Mouse (Mus musculus): ENCODE data around the gene Inava.
A peak's percentile ranks its signal among the peaks of the same experiment; 100 is the strongest.

Gene Inava

DNA sequence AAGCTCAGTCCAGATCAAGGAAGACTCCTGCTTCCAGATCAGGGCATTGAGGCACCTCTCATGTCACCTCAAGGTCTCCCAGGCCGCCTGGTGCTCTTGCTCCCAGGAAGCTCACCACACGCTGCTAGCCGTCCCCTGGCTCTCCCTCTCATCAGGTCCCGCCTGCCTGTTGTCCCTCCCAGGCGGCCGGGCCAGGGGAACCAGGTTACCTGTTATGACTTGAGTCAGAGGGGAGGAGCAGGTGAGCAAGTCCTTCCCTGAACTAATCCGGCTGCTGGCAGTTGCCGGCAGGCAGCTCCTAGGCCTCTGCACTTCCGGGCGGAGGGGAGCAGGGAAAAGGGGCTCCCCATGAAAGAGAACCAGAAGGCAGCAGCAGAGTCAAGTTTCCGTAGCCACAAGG lies 3.9 kb downstream of the Inava start:
- DNase-seq: no peak

DNA sequence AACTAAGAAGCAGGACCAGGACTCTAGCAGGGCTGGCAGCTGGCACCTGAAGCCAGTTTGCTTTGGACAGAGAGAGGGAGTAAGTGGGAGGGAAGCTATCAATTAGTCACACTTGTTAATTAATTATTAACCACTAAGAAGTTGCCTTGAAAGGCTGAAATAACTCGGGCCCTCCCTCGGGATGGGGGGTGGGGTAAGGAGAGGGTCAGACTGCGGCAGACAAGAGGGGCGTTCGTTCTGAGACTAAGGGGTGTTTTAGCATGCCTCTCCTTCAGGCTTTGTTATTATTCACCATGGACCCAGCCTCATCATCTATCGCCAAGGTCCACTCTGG lies 5.1 kb downstream of the Inava start:
- no peak for DNase-seq

GRCm38 (mm10) chr1:136228328-136229039 lies 5.6 kb downstream of the Inava start:
- DNase-seq: no peak

- DNase-seq: no peak
Measured at GRCm38 (mm10) chr1:136227870-136228269, 6.2 kb downstream of the Inava start.

GRCm38 (mm10) chr1:136226626-136227025 lies 7.4 kb downstream of the Inava start:
- no peak for DNase-seq

DNA sequence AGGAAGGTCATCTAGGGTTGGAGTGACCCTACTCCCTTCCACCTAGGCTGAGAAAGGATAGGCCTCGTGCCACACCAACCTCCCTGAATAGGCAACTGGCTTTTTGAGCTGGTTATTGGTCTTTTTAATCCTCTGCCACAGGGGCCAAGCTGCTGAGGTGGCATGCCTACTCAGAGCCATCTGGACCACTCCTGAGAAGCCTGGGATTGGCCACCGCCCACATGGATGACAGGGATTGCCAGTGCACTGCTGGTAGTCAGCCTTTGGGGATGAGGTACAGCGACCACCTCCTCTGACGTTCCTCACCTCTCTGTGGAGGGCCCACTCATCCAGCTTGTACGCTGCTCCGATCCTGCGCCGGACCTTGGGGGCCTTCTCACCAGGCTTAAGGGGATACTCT lies 8.2 kb downstream of the Inava start:
- DNase-seq: no peak

DNA sequence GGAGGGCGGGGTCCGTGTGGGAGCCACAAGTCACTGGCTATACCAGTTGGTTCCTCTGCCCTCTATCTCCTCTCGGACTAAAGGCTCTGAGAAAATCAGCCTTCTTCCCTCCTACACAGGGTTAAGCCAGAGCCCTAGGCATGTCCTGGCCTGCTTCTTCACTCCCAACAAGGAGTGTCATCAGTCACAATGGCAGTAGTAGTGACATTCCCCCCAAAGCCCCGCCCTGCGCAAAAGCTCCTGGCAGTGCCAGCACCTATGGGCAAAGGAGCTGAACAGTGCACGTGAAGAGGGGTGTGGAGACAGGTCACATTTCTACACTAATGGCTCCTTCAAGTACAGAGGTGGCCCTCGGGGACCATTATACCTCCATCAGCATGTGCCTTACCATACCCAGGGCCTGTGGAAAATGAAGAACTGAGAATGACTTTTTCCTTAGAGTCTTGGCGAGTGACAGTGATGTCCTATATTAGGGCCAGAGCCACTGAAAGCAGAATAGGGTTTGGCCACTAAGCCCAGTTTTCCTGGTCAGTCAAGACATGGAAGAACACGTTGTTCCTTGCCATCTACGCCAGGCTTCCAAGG lies 10.2 kb downstream of the Inava start:
- no peak for DNase-seq

- no peak for DNase-seq
Measured at GRCm38 (mm10) chr1:136222386-136222785, 11.7 kb downstream of the Inava start.

GRCm38 (mm10) chr1:136220037-136220871 lies 13.8 kb downstream of the Inava start:
- DNase-seq: no peak

DNA sequence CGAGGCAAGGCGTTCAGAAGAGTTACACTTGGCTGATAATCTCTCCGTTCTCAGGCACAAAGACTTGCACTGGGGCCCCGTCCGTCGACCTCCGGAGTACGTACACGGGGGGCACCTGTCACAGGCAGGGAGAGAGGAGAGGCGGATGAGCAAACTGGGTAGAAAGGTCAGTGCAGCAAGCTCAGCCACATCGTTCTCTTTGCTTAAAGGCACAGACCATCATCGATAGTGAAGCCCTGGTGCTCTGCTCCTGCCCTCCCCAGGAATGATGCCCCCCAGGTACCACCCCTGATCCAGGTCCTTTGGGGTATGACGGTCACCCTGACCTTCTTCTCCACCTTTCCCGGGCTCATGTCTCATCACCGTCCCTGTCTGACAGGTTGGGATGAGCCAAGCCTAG lies 19.8 kb downstream of the Inava start:
- no peak for DNase-seq

DNA sequence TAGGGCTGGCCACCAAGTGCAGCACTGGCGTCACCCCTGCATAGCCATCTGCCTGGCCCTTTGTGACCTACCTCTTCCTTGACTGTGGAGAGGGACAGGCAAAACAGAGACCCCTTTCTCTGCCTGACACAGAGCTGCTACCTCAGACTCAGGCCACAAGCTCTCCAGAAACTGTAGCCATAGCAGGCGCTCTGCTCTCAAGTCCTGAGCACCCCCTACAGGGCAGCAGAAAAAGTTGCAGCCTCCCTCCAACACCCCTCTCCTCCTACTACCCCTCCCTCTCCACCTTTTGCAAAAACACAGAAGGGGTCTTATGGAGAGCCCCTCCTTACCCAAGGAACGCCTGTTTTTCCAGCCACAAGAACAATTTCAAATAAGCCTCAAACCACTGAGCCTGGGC lies 21.3 kb downstream of the Inava start, which contains the start of gene Mroh3:
TSS of gene Mroh3 (minus strand) at position 26 of the 400 bp plus-strand sequence.
- peak in 1 of 2 experiments; percentile 20 for DNase-seq

DNA sequence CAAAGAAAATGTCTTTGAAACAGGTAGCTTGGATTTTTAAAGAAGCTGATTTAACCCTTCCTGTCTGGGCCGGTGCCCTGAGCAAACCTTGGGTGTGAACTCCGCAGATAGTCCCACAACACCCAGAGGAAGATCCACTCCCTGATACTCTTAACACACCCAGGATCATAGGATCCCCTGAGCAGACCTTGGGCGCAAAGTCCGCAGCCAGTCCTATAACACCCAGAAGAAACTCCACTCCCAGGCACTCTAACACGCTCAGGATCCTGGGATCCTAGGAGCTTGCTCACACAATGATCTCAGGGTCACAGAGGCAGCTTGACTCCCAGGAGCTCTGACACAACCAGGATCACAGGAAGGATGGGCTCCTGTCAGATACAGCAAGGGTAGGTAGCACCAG lies 44.0 kb downstream of the Inava start:
- DNase-seq: no peak

DNA sequence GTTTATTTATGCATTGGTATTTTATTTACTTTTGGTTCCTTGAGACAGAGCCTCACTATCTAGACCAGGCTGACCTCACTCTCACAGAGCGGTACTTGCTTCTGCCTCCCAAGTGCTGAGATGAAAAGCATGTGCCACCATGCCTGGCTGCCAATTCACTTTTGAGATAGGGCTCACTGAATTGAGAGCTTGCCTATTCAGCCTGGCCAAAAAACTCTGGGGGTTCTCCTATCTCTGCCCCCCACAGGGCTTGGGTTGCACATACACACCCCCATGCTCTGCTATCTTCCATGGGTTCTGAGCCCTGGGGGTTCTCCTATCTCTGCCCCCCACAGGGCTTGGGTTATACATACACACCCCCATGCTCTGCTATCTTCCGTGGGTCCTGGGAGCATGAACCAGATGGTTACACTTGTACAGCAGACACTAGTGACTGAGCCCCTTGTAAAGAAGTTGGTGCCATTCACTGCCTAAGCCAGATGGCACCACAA lies 54.5 kb downstream of the Inava start:
- DNase-seq: no peak

DNA sequence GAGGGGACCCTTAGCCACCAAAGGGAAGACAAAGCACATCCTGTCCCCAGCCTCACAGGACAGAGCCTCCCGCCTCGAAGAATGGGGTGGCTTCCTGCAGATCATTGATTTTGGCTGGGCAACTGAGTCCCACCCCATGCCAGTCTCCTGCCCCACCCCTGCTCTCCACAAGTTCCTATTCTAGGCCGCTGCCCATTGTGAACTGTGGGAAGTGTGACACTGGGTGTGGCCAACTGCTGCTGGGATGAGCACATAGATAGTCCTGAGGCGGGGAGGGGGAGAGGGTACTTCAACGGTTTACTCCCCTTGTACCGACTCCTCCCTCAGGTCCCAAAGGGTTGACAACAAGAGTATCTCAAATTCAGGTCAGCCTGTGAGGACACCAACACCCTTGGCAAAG lies 55.3 kb downstream of the Inava start:
- DNase-seq: no peak

DNA sequence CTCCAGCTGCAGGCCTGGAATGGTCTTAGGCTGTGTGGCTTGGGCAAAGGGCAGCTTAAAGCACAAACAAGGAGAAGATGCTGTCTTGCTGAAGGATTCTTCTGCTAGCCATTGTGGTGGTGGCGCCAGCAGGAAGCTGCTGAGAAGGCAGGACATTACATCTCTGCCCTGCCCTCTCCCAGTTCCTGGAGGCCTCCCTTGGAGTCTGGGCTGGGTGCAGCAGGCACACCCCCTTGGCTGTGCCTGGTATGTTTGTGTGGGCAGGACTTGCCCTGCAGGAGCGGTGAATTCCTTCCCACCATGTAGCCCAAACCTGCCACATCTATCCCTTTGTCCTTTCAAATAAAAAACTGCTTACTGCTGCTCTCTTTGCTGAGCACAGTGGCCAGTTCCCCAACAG lies 57.0 kb downstream of the Inava start:
- DNase-seq: no peak

DNA sequence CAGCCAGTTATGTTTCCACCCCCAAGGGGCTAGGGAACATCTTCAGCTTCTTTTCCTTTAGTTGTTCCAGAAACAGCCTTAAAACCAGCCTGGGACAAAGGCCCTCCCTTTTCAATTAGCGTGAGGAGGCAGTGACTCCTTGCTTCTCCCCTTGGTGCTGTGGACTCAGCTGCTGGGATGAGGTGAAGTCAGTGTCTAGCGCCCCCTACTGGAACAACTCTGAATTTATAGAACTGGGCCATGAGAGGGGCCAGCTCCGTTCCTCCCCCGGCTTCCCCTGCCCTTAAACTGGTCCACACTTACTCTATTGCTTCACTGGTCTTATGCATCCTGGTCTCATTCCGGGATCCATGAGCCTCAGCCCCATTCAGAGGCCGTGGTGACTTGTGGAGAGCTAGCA lies 58.9 kb downstream of the Inava start:
- DNase-seq: peak; percentile 41 to 52

DNA sequence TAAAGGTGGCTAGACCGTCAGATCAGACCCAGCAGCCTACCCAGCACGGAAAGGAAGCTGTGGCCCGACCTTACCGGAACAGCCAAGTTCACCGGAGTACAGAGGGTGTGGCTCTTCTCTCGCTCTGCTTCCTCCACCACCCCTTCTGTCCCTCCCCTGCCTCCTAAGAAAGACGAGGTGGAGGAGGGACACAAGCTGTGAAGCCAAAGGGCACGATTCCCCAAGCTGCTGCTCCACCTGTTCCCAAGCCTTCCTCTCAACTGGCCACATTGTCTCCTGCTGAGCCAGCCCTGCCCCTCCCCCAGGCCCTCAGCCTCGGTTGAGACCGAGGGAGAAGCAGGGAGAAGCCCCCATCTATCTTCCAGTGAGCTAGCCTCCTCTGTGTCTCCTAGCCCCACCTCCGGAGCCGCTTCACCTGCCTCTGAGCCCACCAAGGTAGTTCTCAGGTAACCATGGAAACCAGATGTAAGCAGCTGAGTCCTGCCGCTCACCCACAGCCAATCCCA lies 59.9 kb downstream of the Inava start:
- DNase-seq: no peak

- no peak for DNase-seq
Measured at GRCm38 (mm10) chr1:136172696-136173095, 61.4 kb downstream of the Inava start.

GRCm38 (mm10) chr1:136170109-136170508 lies 64.0 kb downstream of the Inava start:
- peak; percentile 75 to 79 for DNase-seq

DNA sequence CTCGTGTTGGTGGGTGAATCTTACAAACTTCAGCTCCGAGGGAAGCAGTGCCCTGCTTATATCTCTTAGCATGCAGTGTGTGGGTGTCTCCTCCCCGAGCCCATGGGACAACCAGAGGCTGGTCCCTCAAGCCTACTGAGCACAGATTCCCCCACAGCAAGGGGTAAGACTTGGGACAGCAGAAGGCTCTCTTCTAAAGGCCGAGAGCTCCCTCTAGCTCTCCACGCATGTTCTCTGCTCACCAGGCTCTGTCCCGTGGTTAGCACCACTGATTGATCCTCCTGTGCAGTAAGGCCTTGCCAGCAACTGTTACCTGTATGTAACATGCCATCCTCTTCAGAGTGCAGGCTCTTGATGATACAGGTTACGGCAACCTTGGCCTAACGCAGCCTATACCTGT lies 66.4 kb downstream of the Inava start:
- DNase-seq: peak in 1 of 2 experiments; percentile 29

- DNase-seq: no peak
Measured at GRCm38 (mm10) chr1:136165436-136165835, 68.6 kb downstream of the Inava start.
